Mouse (Mus musculus): ENCODE data around the gene Nomo1. TPM values are rescaled to one million over a fixed set of nuclear protein-coding genes. Genes with fewer than 3 reads are reported as not detected.

Nomo1 gene
- polyA plus RNA-seq, 1 experiment from 2014 or later = 14.9 TPM

- H3K27me3 ChIP-seq (ENCODE audit: control insufficient read depth, insufficient read depth, low read length) = no peaks in the 10 kb centered on the region
- DNase-seq (ENCODE audit: low spot score) = no peak
- no peak overlapping the region for H3K9ac ChIP-seq (ENCODE audit: low read depth, low read length)
- no peaks in the 10 kb centered on the region for H3K36me3 ChIP-seq (ENCODE audit: control insufficient read depth, insufficient read depth, low read length)
- H3K27ac ChIP-seq (ENCODE audit: low read depth, low read length) = no peak overlapping the region
- 0 out of 2 replicates have a peak, but pooled peaks cover 4% of the 10 kb centered on the region for H3K4me1 ChIP-seq (replicated peaks; ENCODE audit: control insufficient read depth, insufficient read depth, low read length)
- H3K4me2 ChIP-seq (replicated peaks; ENCODE audit: low read depth, low read length) = no peak overlapping the region
- H3K4me3 ChIP-seq (ENCODE audit: low read depth, low read length) = no peak overlapping the region
- no peaks in the 10 kb centered on the region for H3K9me3 ChIP-seq (ENCODE audit: control insufficient read depth, low read length)
- 29% methylated on average over 3 of the region's 3 CpGs for WGBS
- no peak for ATAC-seq (ENCODE audit: low FRiP score)
Observed at GRCm38 (mm10) chr7:46131266-46131665, 97.8 kb downstream of the Nomo1 start.

- Histone ChIP-seq H3K9ac (ENCODE audit: low read depth, low read length) (no peak overlapping the region; the same call in 1 of the 2 replicates), H3K4me3 (ENCODE audit: low read depth, low read length) (no peak overlapping the region), H3K36me3 (ENCODE audit: control insufficient read depth, insufficient read depth, low read length) (no peaks in the 10 kb centered on the region), H3K9me3 (ENCODE audit: control insufficient read depth, low read length) (no peaks in the 10 kb centered on the region), H3K4me2 (replicated peaks; ENCODE audit: low read depth, low read length) (no peak overlapping the region), H3K27me3 (ENCODE audit: control insufficient read depth, insufficient read depth, low read length) (no peaks in the 10 kb centered on the region), H3K27ac (ENCODE audit: low read depth, low read length) (no peak overlapping the region), H3K4me1 (replicated peaks; ENCODE audit: control insufficient read depth, insufficient read depth, low read length) (0 out of 2 replicates have a peak, but pooled peaks cover 4% of the 10 kb centered on the region)
- no peak for DNase-seq (ENCODE audit: low spot score)
- no peak for ATAC-seq (ENCODE audit: low FRiP score)
- WGBS = 71% methylated on average over 8 of the region's 8 CpGs
Observed at GRCm38 (mm10) chr7:46131806-46132205, 98.3 kb downstream of the Nomo1 start.

DNA sequence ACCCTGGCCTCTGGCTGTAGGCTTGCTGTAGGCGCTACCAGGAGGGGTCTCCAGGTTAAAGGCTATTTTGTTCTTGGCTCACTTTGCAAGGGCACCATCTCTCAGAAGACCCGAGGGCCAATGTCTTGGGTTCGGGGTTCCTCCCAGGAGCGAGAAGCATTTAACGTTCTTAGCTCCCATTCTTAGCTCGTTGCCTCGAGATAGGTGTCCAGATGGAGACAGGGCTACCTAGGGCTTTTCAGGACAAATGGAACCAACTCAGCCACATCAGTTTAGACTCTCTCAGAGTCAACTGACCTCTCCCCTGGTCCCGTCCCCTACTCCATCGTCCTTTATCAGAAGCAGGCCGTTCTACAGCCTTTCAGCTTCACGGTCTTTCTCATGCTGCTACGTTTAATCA lies 98.7 kb downstream of the Nomo1 start:
- Histone ChIP-seq H3K9me3 (ENCODE audit: control insufficient read depth, low read length) (no peaks in the 10 kb centered on the region), H3K4me1 (replicated peaks; ENCODE audit: control insufficient read depth, insufficient read depth, low read length) (0 out of 2 replicates have a peak, but pooled peaks cover 4% of the 10 kb centered on the region), H3K27ac (ENCODE audit: low read depth, low read length) (no peak overlapping the region), H3K4me3 (ENCODE audit: low read depth, low read length) (no peak overlapping the region), H3K4me2 (replicated peaks; ENCODE audit: low read depth, low read length) (no peak overlapping the region), H3K36me3 (ENCODE audit: control insufficient read depth, insufficient read depth, low read length) (no peaks in the 10 kb centered on the region), H3K27me3 (ENCODE audit: control insufficient read depth, insufficient read depth, low read length) (no peaks in the 10 kb centered on the region), H3K9ac (ENCODE audit: low read depth, low read length) (no peak overlapping the region)
- no peak for ATAC-seq (ENCODE audit: low FRiP score)
- DNase-seq (ENCODE audit: low spot score) = no peak
- WGBS = 90% methylated on average over 12 of the region's 12 CpGs

Other genes with a start within 250 kb of the Nomo1 start
- 6.3 and 9.1 TPM in 2 replicates for gene Lmtk3, start 250.0 kb upstream of the Nomo1 start, polyA plus RNA-seq (2014; fragmentation: Nextera tagmentation; extraction: Ambion mirVana)
- 1.4 and 1.9 TPM in 2 replicates for gene Sult2b1, start 249.0 kb upstream of the Nomo1 start, polyA plus RNA-seq (2014; fragmentation: Nextera tagmentation; extraction: Ambion mirVana)
- gene Cyth2, start 219.1 kb upstream of the Nomo1 start, polyA plus RNA-seq (2014; fragmentation: Nextera tagmentation; extraction: Ambion mirVana) = 211 and 248 TPM in 2 replicates
- 0.48 and 0.57 TPM in 2 replicates for gene Kcnj14, start 208.9 kb upstream of the Nomo1 start, polyA plus RNA-seq (2014; fragmentation: Nextera tagmentation; extraction: Ambion mirVana)
- gene Grwd1, start 202.8 kb upstream of the Nomo1 start, polyA plus RNA-seq (2014; fragmentation: Nextera tagmentation; extraction: Ambion mirVana) = 56.7 and 66.0 TPM in 2 replicates
- gene Kdelr1, start 160.9 kb upstream of the Nomo1 start, polyA plus RNA-seq (2014; fragmentation: Nextera tagmentation; extraction: Ambion mirVana) = 75.9 and 99.4 TPM in 2 replicates
- 0.39 and 0.42 TPM in 2 replicates for gene Grin2d, start 155.3 kb upstream of the Nomo1 start, polyA plus RNA-seq (2014; fragmentation: Nextera tagmentation; extraction: Ambion mirVana)
- gene Syngr4, start 137.0 kb upstream of the Nomo1 start, polyA plus RNA-seq (2014; fragmentation: Nextera tagmentation; extraction: Ambion mirVana) = 0.63 and 0.99 TPM in 2 replicates
- 3.1 and 4.6 TPM in 2 replicates for gene Tmem143, start 136.8 kb upstream of the Nomo1 start, polyA plus RNA-seq (2014; fragmentation: Nextera tagmentation; extraction: Ambion mirVana)
- gene Emp3, start 112.3 kb upstream of the Nomo1 start, polyA plus RNA-seq (2014; fragmentation: Nextera tagmentation; extraction: Ambion mirVana) = 28.3 and 40.5 TPM in 2 replicates
- gene Ccdc114, start 109.6 kb upstream of the Nomo1 start, polyA plus RNA-seq (2014; fragmentation: Nextera tagmentation; extraction: Ambion mirVana) = 3.3 and 5.3 TPM in 2 replicates
- 0.11 and 0.38 TPM in 2 replicates for gene Abcc6, start 3.4 kb upstream of the Nomo1 start, polyA plus RNA-seq (2014; fragmentation: Nextera tagmentation; extraction: Ambion mirVana)
- gene Kcnj11, start 67.1 kb downstream of the Nomo1 start, polyA plus RNA-seq (2014; fragmentation: Nextera tagmentation; extraction: Ambion mirVana) = 0.25 and 0.49 TPM in 2 replicates
- gene Abcc8, start 146.3 kb downstream of the Nomo1 start, polyA plus RNA-seq (2014; fragmentation: Nextera tagmentation; extraction: Ambion mirVana) = 1.4 and 1.8 TPM in 2 replicates
- 3.0 and 3.4 TPM in 2 replicates for gene Ush1c, start 204.8 kb downstream of the Nomo1 start, polyA plus RNA-seq (2014; fragmentation: Nextera tagmentation; extraction: Ambion mirVana)
- gene Otog, start 207.3 kb downstream of the Nomo1 start, polyA plus RNA-seq (2014; fragmentation: Nextera tagmentation; extraction: Ambion mirVana) = 0.45 and 0.71 TPM in 2 replicates